Mouse (Mus musculus): ENCODE measurements around the gene Aaas.
A peak's percentile ranks its signal among the peaks of the same experiment; 100 is the strongest.

Aaas gene

GRCm38 (mm10) chr15:102295633-102296367, 54.8 kb downstream of the Aaas start, which contains the start of gene Espl1:
Espl1 (plus strand) TSS chr15:102296266.
- peak; percentile 96 for DNase-seq

Data from thymus, postnatal 4 days (tissue).